Mouse (Mus musculus) megakaryocyte, embryonic 14.5 days (primary cell): ENCODE results near the gene Gm9774. TPM values are rescaled to one million over a fixed set of nuclear protein-coding genes. Genes with fewer than 3 reads are reported as not detected.

Experiments used
- H3K27me3 ChIP-seq: replicated peaks from 2 replicates; pipeline ENCODE3; 2012; ENCODE audit warnings: inconsistent platforms
- H3K36me3 ChIP-seq: replicated peaks from 2 replicates; pipeline ENCODE3; 2012; ENCODE audit warnings: low read length, inconsistent platforms, mixed read lengths
- H3K4me1 ChIP-seq: 2 replicates; pipeline ENCODE4 v1.6.1; 2012; ENCODE audit warnings: inconsistent platforms
- H3K4me3 ChIP-seq: replicated peaks from 2 replicates; pipeline ENCODE3; 2012; ENCODE audit warnings: moderate library complexity, mild to moderate bottlenecking, inconsistent platforms
- H3K9me3 ChIP-seq: 2 replicates; pipeline ENCODE4 v1.6.1; 2012; ENCODE audit warnings: inconsistent platforms
- FLI1 ChIP-seq: IDR thresholded peaks from 2 replicates; pipeline ENCODE4 v1.6.1; 2012; ENCODE audit warnings: low read length, inconsistent platforms, mixed read lengths
- GATA1 ChIP-seq: IDR thresholded peaks from 3 replicates; pipeline ENCODE4 v1.6.1; 2012; ENCODE audit warnings: mixed read lengths, low read length, inconsistent platforms, borderline replicate concordance
- polyA plus RNA-seq: library from polyadenylated mRNA; stranded (reverse); fragments of >175 nt; gene quantifications from 2 replicates; pipeline ENCODE4 v1.2.3, GENCODE M21; 2012; ENCODE audit warnings: low replicate concordance; ENCODE audit not compliant: insufficient read depth

Gm9774 gene
- polyA plus RNA-seq, 1 experiment = 10.6 TPM

DNA sequence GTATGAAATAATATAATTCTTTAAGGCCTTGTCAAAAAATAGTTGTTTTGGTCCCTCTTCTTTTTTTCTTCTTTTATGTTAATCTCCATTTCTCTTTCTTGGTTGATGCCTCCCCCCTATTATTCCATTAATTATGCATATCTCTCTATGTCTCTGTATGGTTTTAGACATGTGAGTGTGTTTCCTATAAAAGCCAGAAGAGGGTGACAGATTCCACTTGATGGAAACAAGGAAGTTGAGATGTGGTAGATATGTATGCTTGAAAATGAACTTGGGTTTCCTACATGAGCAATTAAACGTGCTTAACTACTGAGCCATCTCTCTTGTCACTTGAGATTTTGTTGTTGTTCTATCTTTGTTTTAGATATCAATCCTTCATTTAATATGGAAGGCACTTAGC, 34.9 kb downstream of the Gm9774 start:
- Histone ChIP-seq H3K36me3 (no peaks in the 10 kb centered on the region), H3K27me3 (no peaks in the 10 kb centered on the region), H3K4me3 (no peak overlapping the region), H3K9me3 (no peaks in the 10 kb centered on the region), H3K4me1 (no peaks in the 10 kb centered on the region)
- no peak for TF ChIP-seq FLI1

DNA sequence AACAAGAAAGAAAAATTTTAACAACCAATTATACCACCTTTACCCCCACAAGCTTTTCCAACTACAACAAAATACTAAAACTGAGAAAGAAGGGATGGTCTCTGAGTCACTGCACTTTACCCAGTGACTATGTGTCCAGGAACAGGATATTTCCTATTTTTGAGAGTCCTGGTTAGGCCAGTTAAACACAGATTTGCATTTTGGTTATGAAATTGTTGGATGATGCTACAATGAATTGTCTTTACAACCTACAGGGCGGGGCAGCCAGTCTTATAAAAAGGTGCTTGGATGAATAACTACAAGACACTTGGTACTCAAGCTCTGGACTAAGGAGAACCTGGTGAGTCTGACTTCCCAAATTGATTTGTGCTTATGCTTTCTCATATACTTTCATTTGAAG, 43.8 kb downstream of the Gm9774 start, which contains the start of gene Sprr2h:
Gene Sprr2h, plus strand, starts transcription at position 301 of the 400 bp plus-strand sequence.
- Histone ChIP-seq H3K27me3 (no peaks in the 10 kb centered on the region), H3K4me1 (no peaks in the 10 kb centered on the region), H3K9me3 (no peaks in the 10 kb centered on the region), H3K36me3 (no peaks in the 10 kb centered on the region), H3K4me3 (no peak within 1 kb of the TSS)
- TF ChIP-seq GATA1 (no peak), FLI1 (no peak)

Other genes starting within 250 kb of the Gm9774 start
- gene Sprr2a1, start 213.6 kb downstream of the Gm9774 start, polyA plus RNA-seq = not detected in 2 replicates
- not detected in 2 replicates for gene Sprr2a2, start 213.5 kb downstream of the Gm9774 start, polyA plus RNA-seq
- not detected in 2 replicates for gene Sprr2a3, start 144.0 kb downstream of the Gm9774 start, polyA plus RNA-seq
- gene Sprr2b, start 112.8 kb downstream of the Gm9774 start, polyA plus RNA-seq = not detected in 2 replicates
- not detected in 2 replicates for gene Sprr2d, start 90.3 kb downstream of the Gm9774 start, polyA plus RNA-seq
- gene Sprr2e, start 77.3 kb downstream of the Gm9774 start, polyA plus RNA-seq = not detected in 2 replicates
- gene Sprr2f, start 64.2 kb downstream of the Gm9774 start, polyA plus RNA-seq = not detected in 2 replicates
- not detected in 2 replicates for gene Sprr2h, start 43.7 kb downstream of the Gm9774 start, polyA plus RNA-seq
- gene Sprr2i, start 21.4 kb downstream of the Gm9774 start, polyA plus RNA-seq = not detected in 2 replicates
- not detected in 2 replicates for gene Sprr2j-ps, start 11.3 kb downstream of the Gm9774 start, polyA plus RNA-seq
- not detected in 2 replicates for gene Sprr2k, start 3.2 kb upstream of the Gm9774 start, polyA plus RNA-seq
- gene Sprr1b, start 9.4 kb upstream of the Gm9774 start, polyA plus RNA-seq = not detected in 2 replicates
- gene Sprr3, start 29.3 kb upstream of the Gm9774 start, polyA plus RNA-seq = not detected in 2 replicates
- gene Sprr1a, start 56.5 kb upstream of the Gm9774 start, polyA plus RNA-seq = not detected in 2 replicates
- not detected in 2 replicates for gene Sprr4, start 71.1 kb upstream of the Gm9774 start, polyA plus RNA-seq
- gene 2310046K23Rik, start 105.1 kb upstream of the Gm9774 start, polyA plus RNA-seq = not detected in 2 replicates
- not detected in 2 replicates for gene Ivl, start 144.3 kb upstream of the Gm9774 start, polyA plus RNA-seq
- not detected in 2 replicates for gene Smcp, start 159.6 kb upstream of the Gm9774 start, polyA plus RNA-seq
- gene 2210017I01Rik, start 178.1 kb upstream of the Gm9774 start, polyA plus RNA-seq = not detected in 2 replicates
- gene Lce6a, start 192.2 kb upstream of the Gm9774 start, polyA plus RNA-seq = not detected in 2 replicates
- not detected in 2 replicates for gene Lce1a1, start 218.9 kb upstream of the Gm9774 start, polyA plus RNA-seq
- gene Lce1b, start 227.5 kb upstream of the Gm9774 start, polyA plus RNA-seq = not detected in 2 replicates
- not detected in 2 replicates for gene Lce1a2, start 240.9 kb upstream of the Gm9774 start, polyA plus RNA-seq
- not detected in 2 replicates for gene Lce1c, start 249.8 kb upstream of the Gm9774 start, polyA plus RNA-seq